Mouse (Mus musculus): ENCODE results near the gene Arhgap19. TPM values are rescaled to one million over a fixed set of nuclear protein-coding genes. Genes with fewer than 3 reads are reported as not detected.

Gene Arhgap19
- total and polyA plus RNA-seq, 3 experiments = 20.4 to 36.8 (median 30.1) TPM

DNA sequence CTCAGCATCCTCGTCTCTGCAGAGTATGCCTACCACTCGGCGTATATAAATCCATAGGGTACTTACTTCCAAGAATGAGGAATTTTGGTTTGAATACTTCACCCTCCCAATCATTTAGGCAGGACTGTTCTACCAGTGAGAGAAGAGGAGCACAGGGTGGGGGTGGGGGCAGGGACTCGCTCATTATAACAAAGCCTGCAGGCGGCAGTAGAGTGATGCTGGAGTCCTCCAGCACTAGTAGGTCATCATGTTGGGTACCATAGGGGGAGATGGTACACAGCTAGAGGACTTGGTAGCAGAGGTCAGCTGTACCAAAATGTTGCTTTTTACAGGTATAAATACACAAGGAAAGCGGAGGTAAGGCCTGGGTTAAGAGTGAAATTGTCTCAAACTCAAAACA is 42.5 kb upstream of the Arhgap19 start:
- no peaks in the 10 kb centered on the region for H3K36me3 ChIP-seq (replicated peaks in 1 of 2; ENCODE audit: control insufficient read depth in 1 of 2, insufficient read depth in 1 of 2, low read length in 1 of 2)
- peaks cover 20% of the 10 kb centered on the region for H3K27me3 ChIP-seq (replicated peaks)
- H3K4me2 ChIP-seq (ENCODE audit: insufficient read depth, low read depth, poor library complexity, severe bottlenecking) = no peak overlapping the region
- in situ Hi-C loops (cut with MboI; ENCODE audit: low pct_ligation_motif_present, low pct_unique_long_range_greater_than_20kb, low sequenced_read_pairs) (loop anchor here (10.0 kb wide), 1 partner anchor 50 kb away; the partner anchor contains the start of gene Rrp12), dilution Hi-C loops (cut with MboI; ENCODE audit: extremely low pct_ligation_motif_present, extremely low pct_unique_long_range_greater_than_20kb, low sequenced_read_pairs) (no loop called here)
- peaks cover 2 to 7% of the 10 kb centered on the region in 2 experiments; a peak in 1 of 4 replicates for H3K4me1 ChIP-seq (ENCODE audit: control insufficient read depth in 1 of 2, insufficient read depth in 2 of 2)
- no peaks in the 10 kb centered on the region for H3K79me2 ChIP-seq (replicated peaks; ENCODE audit: control insufficient read depth, extremely low read depth, insufficient read depth, poor library complexity, severe bottlenecking)
- no peak overlapping the region for H3K4me3 ChIP-seq (replicated peaks in 1 of 3; ENCODE audit: low read depth in 2 of 3, low read length in 2 of 3, poor library complexity in 1 of 3)
- peaks cover 6% of the 10 kb centered on the region for H3K9me3 ChIP-seq (replicated peaks; ENCODE audit: low read length)
- DNase-seq (ENCODE audit: extremely low read depth) = no peak
- no peak overlapping the region for H3K27ac ChIP-seq (ENCODE audit: insufficient read depth, low read depth)
- H3K9ac ChIP-seq (ENCODE audit: insufficient read depth, low read depth) = no peak overlapping the region
- peak in 1 of 2 experiments; percentile 71; a peak in 2 of 4 replicates for TF ChIP-seq CTCF (conservative IDR thresholded peaks at IDR 0.05 in 1 of 2, IDR thresholded peaks at IDR 0.05 in 1 of 2; ENCODE audit: low read depth in 2 of 2, low read length in 2 of 2)
- no peak for TF ChIP-seq MYC (IDR thresholded peaks at IDR 0.05; ENCODE audit: low read depth, low read length)
- peak; percentile 31 for TF ChIP-seq SMC3 (IDR thresholded peaks at IDR 0.05; ENCODE audit: low read depth, low read length)
- TF ChIP-seq JUN (IDR thresholded peaks at IDR 0.05; ENCODE audit: insufficient read depth, low read depth, low read length) = no peak
- peak; percentile 74 for TF ChIP-seq CHD2 (IDR thresholded peaks at IDR 0.05; ENCODE audit: low read length)
- TF ChIP-seq BHLHE40 (IDR thresholded peaks at IDR 0.05; ENCODE audit: low read depth, low read length) = no peak
- no peak for TF ChIP-seq POLR2AphosphoS2 (IDR thresholded peaks at IDR 0.05; ENCODE audit: low read depth, low read length)
- TF ChIP-seq IRF4 (IDR thresholded peaks at IDR 0.05; ENCODE audit: low read depth, low read length) = no peak
- no peak for TF ChIP-seq ZKSCAN1 (IDR thresholded peaks at IDR 0.05; ENCODE audit: borderline replicate concordance, low read depth, low read length)
- no peak for TF ChIP-seq NELFE (IDR thresholded peaks at IDR 0.05; ENCODE audit: low read depth, low read length)
- TF ChIP-seq PAX5 (IDR thresholded peaks at IDR 0.05; ENCODE audit: low read length) = no peak
- TF ChIP-seq KAT2A (IDR thresholded peaks at IDR 0.05; ENCODE audit: insufficient replicate concordance, low read length) = no peak
- TF ChIP-seq SIN3A (IDR thresholded peaks at IDR 0.05; ENCODE audit: low read length) = no peak
- no peak for TF ChIP-seq TBP (conservative IDR thresholded peaks at IDR 0.05; ENCODE audit: low read depth, low read length)
- TF ChIP-seq MAFK (IDR thresholded peaks at IDR 0.05; ENCODE audit: insufficient replicate concordance, low read length) = no peak
- no peak for TF ChIP-seq MEF2A (IDR thresholded peaks at IDR 0.05; ENCODE audit: borderline replicate concordance, low read depth, low read length)
- no peak for TF ChIP-seq USF1 (IDR thresholded peaks at IDR 0.05; ENCODE audit: low read depth, low read length)
- no peak for TF ChIP-seq JUND (conservative IDR thresholded peaks at IDR 0.05; ENCODE audit: low read depth, low read length)
- no peak for TF ChIP-seq POLR2A (IDR thresholded peaks at IDR 0.05; ENCODE audit: low read depth, low read length)
- TF ChIP-seq MXI1 (IDR thresholded peaks at IDR 0.05; ENCODE audit: low read depth, low read length) = no peak
- no peak for TF ChIP-seq ZMIZ1 (IDR thresholded peaks at IDR 0.05; ENCODE audit: low read depth, low read length)
- no peak for TF ChIP-seq RCOR1 (conservative IDR thresholded peaks at IDR 0.05; ENCODE audit: low read depth, low read length)
- TF ChIP-seq USF2 (conservative IDR thresholded peaks at IDR 0.05; ENCODE audit: low read depth, low read length) = no peak
- TF ChIP-seq GABPA (IDR thresholded peaks at IDR 0.05; ENCODE audit: insufficient replicate concordance, low read depth, low read length) = no peak
- TF ChIP-seq CHD1 (IDR thresholded peaks at IDR 0.05; ENCODE audit: low read depth, low read length) = no peak
- TF ChIP-seq UBTF (IDR thresholded peaks at IDR 0.05; ENCODE audit: low read depth, low read length) = no peak
- no peak for TF ChIP-seq ETS1 (conservative IDR thresholded peaks at IDR 0.05; ENCODE audit: low read depth, low read length)
- no peak for TF ChIP-seq MAZ (IDR thresholded peaks at IDR 0.05; ENCODE audit: low read depth, low read length)
- TF ChIP-seq ZC3H11A (IDR thresholded peaks at IDR 0.05; ENCODE audit: low read depth, low read length) = no peak
- TF ChIP-seq HCFC1 (IDR thresholded peaks at IDR 0.05; ENCODE audit: low read depth, low read length) = no peak
- peak; percentile 56 for TF ChIP-seq RAD21 (IDR thresholded peaks at IDR 0.05; ENCODE audit: low read depth, low read length)
- TF ChIP-seq ELF1 (IDR thresholded peaks at IDR 0.05; ENCODE audit: low read depth, low read length) = no peak
- TF ChIP-seq MAX (IDR thresholded peaks at IDR 0.05; ENCODE audit: low read length) = no peak
- no peak for TF ChIP-seq ZNF384 (IDR thresholded peaks at IDR 0.05; ENCODE audit: low read depth, low read length)
- TF ChIP-seq EP300 (IDR thresholded peaks at IDR 0.05; ENCODE audit: low read length) = no peak
- no peak for TF ChIP-seq TCF12 (IDR thresholded peaks at IDR 0.05; ENCODE audit: low read depth, low read length)

All from CH12.LX (cell line).